Mouse (Mus musculus): ENCODE measurements around the gene 9330182L06Rik.

The 9330182L06Rik gene

DNA sequence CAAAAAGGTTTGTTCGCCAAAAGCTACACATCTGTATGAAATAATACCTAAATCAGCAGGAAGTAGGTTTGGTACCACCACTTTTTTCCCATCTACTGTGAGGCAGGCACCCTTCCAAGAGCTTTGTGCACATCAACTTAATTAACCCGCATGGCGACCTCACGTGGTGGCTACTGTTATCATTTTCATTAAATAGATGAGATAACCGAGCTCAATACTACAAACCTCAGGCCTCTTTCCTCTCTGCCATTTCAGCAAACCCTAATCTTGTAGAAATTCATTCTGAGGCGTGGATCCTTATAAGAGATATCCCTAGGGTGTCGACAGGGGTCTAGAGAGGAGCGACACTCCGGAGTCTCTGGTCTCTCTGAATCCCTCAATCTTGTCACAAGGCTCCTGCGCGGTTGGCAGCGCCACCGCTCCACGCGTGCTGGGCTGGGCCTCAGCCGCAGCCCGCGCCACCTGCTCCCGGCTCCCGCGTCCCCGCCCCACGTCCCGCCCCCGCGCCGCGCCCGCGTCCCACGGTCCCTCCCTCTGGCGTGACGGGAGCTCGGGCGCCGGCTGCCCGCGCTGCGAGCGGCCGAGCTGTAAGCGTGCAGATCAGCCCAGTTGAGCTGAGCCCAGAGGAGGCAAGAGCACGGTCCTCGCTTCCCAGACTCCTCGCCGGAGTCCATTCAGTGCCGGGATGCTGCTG is at the start of gene 9330182L06Rik:
Gene 9330182L06Rik, plus strand, starts transcription at position 533 of the 694 bp plus-strand sequence.
- peak; percentile 54 for DNase-seq (ENCODE audit: low read depth, low spot score)

DNA sequence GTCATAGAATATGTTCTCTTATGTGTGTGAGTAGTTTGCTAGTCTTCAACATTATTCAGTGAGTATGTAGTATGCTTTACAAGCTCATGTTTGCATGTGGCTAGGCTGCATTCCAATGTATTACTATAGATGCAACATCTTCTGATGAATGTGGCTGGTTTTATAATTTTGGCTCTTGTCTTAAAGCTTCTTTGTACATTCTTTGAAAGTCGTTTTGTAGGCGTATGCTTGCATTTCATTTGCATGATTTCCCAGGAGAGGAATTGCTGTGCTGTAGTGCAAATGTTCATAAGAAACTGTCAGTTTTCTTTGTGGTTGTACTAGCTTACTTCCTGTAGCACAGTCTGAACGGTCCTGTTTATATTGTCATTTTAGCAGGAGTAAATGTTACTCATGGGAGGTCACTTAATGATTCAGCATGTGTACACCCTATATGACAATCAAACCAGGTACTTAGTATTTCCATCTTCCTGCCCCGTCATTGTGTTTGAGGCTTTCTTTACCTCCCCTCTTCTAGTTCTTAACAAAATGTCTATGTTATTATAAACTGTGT is 38.4 kb upstream of the 9330182L06Rik start:
- DNase-seq (ENCODE audit: low read depth, low spot score): no peak

DNA sequence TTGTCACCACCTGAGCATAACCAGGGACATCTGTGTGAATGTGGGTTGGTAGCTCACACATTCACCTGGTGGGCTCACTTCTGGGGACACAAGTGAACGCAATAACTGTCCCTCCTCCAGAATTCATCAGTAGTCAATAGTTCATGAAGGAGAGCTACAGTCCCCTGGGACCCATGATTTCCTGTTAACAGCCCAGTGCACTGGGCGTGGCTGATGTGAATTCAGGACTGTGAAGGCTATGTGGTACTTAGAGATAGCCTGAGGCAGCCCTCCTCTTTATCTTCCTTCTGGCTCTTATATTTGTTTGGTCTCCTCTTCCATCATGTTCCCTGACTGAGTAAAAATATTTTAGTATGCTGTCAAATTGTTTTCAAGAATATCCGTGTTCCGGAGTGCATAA is 1.6 kb upstream of the 9330182L06Rik start:
- DNase-seq (ENCODE audit: low read depth, low spot score): peak; percentile 63

DNA sequence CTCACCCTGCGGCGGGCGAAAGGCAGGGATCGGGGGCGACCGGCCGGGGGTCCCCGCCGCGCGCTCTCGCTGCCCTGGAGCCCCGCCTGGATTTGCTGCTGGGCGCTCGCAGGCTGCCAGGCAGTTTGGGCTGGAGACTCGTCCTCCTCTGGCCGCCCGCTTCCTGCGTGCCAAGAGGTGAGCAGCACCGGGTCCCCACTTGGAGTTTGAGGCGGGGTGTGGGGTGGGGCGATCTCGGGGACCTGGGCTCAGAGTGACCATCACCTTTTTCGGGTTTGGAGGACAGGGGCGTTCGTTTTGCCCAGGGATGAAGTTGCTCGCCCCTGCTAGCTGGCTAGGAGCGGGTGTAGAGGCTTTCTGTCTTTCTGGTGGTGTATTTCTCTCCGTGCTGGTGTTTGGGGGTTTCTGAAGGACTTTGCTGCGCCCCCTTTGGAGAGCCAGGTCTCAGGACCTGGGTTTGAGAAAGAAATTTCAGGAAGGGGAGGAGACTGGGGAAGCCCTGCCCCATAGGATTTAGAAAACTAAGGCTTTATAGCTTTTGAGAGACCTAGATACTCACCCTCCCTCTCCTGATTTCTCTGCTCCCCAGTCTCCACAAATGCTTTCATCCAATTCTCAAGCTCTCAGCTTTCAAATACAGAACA is 484 bp downstream of the 9330182L06Rik start:
- DNase-seq (ENCODE audit: low read depth, low spot score): peak; percentile 39

DNA sequence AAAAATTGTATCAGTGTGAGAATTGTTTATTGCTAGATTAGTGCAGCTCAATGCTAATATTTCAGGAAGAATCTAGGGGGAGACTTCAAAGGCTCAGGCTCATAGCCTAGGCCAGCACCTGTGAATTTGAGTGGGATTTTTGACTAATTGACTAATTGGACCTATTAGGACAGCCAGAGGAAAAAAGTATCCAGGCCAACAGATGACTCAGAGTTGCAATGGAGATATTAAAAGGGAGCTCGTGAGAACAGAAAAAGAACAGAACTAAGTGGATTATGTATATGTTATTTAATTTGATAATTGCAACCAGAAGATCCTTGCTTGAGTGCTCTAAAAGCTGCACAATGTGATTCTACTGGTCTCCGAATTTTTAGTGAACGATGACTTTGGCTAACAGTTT is 3.7 kb downstream of the 9330182L06Rik start:
- no peak for DNase-seq (ENCODE audit: low read depth, low spot score)

DNA sequence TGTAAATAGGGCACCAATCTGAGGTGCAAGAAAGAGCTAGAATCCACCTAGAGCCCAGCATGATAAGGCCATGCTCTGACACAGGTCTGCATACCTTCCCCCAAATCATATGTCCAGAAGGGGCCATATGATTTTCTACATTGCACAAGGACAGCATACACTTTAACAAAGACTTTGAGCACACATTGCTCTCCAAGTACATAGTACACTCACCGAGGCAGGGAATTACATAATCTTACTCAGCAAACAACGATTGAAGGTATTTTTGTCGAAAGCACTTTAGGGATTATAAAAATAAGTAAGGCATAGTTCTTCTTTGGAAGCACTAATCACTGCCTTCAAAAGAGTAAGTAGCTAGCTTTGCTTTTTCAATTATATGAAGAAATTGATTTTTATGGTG is 7.1 kb downstream of the 9330182L06Rik start:
- DNase-seq (ENCODE audit: low read depth, low spot score): no peak

DNA sequence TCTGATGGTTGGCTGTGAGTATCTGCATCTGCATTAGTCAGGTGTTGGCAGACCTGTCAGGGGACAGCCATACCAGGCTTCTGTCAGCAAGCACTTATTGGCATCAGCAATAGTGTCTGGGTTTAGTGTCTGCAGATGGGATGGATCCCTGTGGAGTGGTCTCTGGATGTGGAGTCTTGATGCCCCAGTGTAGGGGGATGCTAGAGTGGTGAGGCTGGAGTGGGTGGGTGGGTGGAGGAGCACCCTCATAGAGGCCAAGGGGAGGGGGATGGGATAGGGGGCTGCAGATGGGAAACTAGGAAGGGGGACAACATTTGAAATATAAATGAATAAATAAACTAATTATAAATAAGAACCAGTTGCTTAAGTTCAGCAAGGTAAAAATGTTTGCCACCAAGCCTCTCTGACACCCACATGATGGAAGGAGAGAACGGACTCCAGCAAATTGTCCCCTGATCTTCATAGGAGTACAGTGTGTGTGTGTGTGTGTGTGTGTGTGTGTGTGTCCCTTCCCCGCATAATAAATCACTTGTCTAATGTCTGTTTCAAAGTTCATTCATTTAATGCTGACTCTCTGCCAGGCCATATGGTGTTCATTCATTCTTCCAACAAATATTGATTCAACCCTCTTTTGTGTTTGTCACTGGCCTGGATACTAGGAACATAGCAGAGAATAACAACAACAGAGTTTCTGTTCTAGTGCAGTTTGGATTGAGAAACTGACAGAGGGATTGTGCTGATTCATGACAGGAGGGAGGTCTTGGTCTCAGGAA is 30.0 kb downstream of the 9330182L06Rik start:
- no peak for DNase-seq (ENCODE audit: low read depth, low spot score)

DNA sequence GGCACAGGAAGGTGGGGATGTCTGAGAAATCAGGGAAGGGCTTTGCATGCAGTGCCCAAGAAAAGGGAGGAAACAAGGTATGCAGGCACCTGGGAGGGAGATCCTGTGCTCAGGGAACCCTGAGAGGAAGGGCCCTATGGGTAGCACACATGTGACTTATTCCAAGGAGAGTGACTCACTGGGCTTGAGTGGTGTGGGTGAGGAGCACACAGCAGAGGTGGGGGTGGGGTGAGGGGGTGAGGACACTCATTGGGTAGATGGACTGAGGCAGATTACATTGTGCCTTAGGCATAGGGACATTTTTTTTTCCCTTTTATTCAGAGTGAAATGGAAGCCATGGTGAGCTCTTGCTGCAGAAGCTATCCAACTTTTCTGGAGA is 30.6 kb downstream of the 9330182L06Rik start:
- no peak for DNase-seq (ENCODE audit: low read depth, low spot score)

DNA sequence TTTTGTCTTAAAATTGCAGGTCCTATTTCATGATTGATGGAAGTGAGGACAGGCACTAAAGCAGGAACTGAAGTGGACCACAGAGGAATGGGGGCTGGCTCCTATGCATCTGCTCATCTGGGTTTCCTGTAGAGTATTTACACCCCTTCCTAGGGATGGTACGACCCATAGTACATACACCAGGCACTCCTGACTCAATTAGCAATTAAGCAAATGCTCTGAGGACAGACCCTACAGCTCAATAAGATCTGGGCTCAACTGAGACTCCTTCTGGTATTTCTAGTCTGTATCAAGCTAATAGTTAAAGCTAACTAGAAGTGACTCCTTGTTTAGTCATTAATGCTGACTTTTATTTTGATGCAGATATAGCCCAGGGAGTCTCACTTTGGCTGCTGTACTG is 60.9 kb downstream of the 9330182L06Rik start:
- no peak for DNase-seq (ENCODE audit: low read depth, low spot score)

DNA sequence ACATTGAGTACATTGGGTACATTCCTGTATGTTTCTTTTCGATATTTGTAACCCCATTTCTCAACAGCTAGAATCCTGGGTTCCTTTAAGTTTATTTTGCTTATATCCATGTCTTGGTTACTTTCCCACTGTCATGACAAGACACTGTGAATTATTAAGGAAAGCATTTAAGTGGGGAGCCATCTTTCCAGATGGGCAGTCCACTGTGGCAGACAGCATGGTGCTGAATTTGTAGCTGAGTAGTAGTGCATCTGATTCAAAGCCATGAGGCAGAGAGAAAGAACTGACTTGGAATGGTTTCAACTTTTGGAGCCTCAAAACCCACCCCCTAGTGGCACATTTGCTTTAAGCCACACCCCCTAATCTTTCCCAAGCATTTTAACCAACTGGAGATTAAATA is 61.6 kb downstream of the 9330182L06Rik start:
- no peak for DNase-seq (ENCODE audit: low read depth, low spot score)

DNA sequence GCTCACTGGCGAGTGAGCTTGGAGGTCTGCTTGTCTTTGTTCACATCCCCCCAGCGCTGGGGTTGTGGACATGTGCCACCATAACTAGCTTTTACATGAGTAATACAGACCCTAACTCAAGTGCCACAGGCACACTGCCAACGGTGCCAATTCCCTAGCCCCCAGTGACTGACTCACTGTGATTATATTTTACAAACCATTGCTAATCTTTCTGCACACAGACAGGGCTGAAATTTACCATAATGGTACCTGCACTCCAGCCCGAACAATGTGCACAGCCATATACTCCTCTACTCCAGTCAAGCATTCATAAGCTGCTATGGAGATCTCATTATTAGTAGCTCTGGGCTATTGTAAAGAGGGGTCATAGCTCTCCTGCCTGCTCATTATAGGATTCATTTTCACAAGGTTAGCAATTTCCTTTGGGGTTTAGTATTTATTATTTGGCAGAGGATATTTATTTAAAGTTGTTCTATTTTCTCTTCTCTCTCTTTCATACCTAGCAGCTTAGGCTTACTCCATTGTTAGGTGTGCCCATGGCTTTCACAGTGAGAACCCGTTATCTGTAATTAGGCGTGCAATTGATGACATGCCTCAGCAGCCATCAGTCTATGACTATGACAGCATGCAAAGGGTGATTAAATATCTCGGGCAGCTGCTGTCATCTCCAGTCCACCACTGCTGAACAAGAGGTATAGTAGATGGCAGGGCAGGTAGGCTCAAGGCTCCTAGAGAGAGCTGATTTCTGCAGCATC is 73.0 kb downstream of the 9330182L06Rik start:
- DNase-seq (ENCODE audit: low read depth, low spot score): no peak

DNA sequence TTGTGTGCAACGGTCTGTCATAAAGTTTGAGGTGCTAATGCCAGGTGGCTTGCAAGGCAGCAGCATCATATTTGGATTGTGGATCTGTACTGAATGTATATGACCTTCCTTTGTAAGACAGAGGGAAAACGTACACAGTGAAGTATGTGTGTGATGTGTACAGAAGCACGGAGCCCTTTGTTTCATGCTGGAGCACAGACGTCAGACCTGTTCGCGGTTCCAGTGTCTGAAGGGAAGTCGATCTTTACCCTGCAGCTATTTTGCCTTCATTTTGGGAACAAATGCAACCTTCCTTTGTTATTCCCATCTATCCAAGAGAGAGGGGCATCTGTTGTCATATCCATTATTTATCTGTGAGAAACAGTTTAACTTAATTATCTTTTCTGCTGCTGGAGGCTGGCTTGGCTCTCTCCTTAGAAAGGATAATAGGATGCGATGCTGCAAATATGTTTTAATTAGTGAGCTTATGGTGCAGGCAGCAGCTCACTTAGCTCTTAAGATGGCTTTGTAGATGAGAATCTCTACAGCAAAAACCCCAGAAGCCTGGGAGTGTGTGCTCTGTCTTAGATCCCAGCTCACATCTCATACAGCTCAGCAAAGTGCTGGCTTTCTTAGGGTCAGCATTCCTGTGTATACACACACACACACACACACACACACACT is 73.7 kb downstream of the 9330182L06Rik start:
- DNase-seq (ENCODE audit: low read depth, low spot score): no peak

DNA sequence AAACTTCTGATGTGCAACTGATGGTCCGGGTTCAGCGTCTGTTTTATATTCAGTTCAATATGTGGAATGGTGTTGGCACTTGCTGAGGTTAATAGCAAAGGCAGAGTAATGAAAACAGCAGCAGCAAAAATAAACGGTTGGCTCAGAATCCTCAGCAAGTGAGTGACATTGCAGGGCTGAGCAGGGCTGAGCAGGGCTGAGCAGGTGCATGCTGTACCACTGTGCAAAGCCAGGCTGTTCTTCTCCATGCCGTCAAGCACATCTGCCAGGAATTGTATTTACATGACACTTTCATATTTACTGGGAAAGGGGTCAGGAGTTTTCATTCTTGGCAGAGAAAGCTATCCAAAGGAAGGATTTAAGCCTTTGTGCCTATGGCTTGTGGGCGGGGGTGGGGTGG is 78.7 kb downstream of the 9330182L06Rik start:
- no peak for DNase-seq (ENCODE audit: low read depth, low spot score)

DNA sequence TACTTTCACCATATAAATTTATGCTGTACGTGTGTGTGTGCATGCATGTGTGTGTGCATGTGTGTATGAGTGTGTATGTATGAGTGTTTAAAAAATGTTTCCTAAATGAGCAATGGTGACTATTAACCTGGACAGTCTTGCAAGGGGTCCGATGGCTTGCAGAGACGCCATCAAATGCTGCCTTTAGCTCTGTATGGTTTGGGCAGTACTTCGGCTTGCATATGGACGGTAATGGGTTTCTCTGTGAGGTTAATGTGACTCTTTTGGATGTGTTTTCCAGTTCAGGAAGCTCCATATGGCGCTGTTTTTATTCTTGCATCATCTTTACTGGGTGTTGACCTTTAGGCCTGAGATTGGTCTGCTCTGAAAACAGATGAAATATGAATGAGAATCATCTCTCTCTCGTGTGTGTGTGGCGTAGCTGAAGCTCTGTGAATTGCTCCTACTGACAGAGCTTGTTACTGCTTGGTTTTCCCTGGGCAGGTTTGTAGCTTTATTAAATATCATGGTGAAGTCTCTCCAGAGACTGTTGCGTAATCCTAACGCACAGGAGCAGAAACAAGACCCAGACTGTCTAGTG is 79.2 kb downstream of the 9330182L06Rik start:
- DNase-seq (ENCODE audit: low read depth, low spot score): no peak

DNA sequence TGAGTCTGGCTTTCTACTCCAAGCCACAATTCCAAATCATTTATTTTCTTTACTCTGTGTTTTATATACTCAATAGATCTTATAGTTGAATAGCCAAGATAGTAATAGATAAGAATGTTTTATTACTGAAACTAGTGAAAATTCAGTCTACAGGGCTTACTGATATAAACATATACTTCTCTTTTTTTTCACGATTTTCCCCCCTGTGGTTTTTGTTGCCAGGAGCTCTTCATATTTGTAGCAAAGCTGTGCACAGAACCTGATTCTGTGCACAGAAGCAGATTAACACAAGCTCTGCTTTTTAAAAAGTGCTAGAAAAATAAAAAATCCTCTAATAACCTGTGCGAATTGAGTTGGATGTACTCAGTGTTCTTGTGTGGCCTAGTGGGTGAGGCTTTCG is 79.7 kb downstream of the 9330182L06Rik start:
- no peak for DNase-seq (ENCODE audit: low read depth, low spot score)

DNA sequence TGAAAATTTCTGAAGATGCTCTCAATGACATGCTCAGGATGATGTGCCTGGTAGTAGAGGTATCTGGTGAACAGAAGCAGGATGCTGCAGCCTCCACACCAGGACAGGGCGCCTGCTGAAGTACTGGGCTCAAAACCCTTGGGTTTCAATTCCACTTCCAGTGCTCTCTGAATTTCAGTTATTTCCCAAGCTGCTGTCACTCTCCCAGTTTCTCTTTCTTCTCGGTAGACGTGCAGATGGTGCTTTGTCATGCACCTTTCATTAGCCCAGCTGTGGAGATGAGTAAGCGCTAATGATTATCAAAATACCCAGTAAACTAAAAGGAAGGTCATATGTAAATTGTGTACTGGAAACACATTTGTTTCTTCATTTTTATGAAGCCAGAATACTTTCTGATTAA is 80.6 kb downstream of the 9330182L06Rik start:
- no peak for DNase-seq (ENCODE audit: low read depth, low spot score)

DNA sequence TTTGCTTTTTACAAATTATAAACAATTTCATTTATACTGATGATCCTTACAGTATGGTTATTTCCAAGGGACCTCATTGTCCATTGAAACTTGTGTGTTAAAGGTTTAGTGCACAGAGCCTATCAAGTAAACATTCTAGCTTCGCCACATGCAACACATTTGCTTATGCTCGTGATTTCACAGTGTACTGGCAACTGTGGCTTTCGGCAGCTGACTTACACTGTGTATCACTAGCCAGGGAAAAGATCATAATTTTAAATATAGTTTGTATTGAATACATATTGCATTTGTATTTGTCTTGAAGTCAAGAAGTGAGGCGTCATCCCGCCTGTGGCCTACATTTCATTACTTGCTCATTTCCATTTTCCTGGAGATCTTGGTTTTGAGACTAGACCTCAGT is 86.2 kb downstream of the 9330182L06Rik start:
- DNase-seq (ENCODE audit: low read depth, low spot score): no peak

DNA sequence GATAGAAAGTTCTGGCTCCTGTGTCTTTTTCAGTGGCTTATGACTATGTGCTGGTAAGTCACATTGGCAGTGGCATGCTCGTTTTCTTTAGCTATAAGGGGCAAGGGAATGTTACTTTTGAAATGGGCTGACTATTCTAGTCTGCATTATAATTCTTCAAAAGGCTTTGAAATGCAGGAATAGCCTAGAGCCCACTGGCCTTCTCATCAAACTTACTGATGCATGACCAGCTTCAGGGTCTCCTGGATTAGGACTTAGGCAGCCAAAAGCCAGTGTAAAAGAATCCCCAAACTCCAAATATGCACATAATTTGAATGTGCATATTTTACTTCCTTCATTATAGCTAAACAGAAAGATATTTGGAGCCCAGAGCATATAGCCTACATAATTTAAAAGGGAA is 86.7 kb downstream of the 9330182L06Rik start:
- no peak for DNase-seq (ENCODE audit: low read depth, low spot score)

DNA sequence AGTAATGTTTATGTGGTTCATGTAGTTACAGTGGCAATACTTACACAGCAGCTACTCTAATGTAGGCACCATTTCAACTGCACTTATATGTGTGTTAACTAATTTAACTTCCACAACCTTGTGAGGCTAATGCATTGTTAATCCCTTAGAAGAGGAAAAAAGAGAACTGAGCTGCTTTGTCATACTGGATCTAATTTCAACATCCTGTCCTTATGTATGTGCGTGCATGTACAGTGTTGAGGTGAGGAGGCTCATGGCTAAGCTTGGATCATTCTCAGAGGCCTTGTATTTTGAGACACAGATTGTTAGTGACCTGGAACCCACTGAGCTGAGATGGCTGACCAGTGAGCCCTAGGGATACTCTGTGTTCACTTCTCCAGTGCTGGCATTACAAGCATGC is 88.3 kb downstream of the 9330182L06Rik start:
- no peak for DNase-seq (ENCODE audit: low read depth, low spot score)

DNA sequence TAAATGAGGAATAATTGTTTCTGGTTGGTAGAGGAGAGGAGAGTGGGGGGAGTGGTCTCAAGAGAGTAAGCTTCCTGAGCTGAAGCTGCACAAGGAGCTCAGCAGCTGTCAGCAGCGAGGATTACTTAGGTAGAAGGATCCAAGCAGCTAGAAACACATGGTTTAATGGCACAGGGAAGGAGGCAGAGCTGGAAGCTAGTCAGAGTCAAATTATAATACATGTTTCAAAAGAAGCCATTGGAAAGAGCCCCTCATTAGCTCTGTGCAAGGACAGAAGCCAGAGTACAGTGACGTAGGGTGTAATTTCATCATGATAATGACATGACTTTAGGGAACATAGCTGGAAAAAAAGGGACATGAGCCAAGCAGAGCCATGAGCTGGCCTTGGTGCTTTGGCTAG is 92.2 kb downstream of the 9330182L06Rik start:
- DNase-seq (ENCODE audit: low read depth, low spot score): no peak
